ENCODE assay signal across 8 mouse cellular contexts in the genomic region with DNA sequence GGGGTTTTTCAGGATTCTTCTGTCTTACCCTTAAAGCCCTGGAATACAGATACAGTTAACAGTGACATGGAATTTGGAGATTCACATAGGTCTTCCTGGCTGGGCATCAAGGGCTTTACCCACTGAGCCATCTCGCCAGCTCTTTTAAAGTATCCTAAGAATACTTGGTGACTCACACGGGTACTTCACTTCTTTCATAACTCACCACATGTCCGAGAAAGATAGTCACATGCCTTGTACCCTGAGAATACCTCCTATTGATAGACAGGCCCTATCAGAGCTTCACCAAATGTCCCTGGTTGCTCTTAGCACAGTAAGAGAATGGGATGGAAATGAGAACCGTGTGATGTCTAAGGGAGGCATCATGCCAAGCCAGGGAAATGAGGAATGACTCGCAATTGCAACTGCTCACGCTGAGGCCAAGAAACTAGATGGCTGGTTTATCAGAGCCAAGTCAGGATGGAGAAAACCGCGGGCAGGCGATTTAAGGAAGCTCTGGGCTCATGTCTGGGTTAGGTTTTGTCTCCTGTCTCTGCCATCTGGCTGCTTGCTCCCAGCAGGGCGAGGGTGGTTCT. TPM values are rescaled to one million over a fixed set of nuclear protein-coding genes. Genes with fewer than 3 reads are reported as not detected.
DNase-seq lines count a peak whose midpoint lies in the region; ATAC-seq and TF ChIP-seq lines count a peak whose summit lies in the region.

No protein-coding gene starts in this region.

- H3K4me1 ChIP-seq in kidney, embryonic 15.5 days, result peaks cover 14% of the 10 kb centered on the region
- H3K4me1 ChIP-seq in G1E (ENCODE audit: insufficient read depth, low read depth, low read length), result peaks cover 21% of the 10 kb centered on the region
- H3K4me1 ChIP-seq in erythroblast, embryonic 14.5 days (ENCODE audit: control insufficient read depth), result peaks cover 38% of the 10 kb centered on the region
- H3K4me1 ChIP-seq in intestine, embryonic 14.5 days (replicated peaks; ENCODE audit: control insufficient read depth, insufficient read depth, low read length), result peaks cover 12% of the 10 kb centered on the region; the same call in 1 of the 2 replicates
- peaks cover 19% of the 10 kb centered on the region for H3K4me1 ChIP-seq in midbrain, embryonic 10.5 days

- ATAC-seq in kidney, embryonic 15.5 days (replicated peaks; ENCODE audit: low FRiP score), result peak; percentile 23; the same call in 1 of the 2 replicates
- peak; percentile 30; the same call in 1 of the 2 replicates for ATAC-seq in G1E (ENCODE audit: extremely low read depth, insufficient number of reproducible peaks, low FRiP score, poor library complexity, severe bottlenecking)
- ATAC-seq in intestine, embryonic 14.5 days (replicated peaks; ENCODE audit: low FRiP score, low TSS enrichment, low read depth), result peak; percentile 9; the same call in 1 of the 2 replicates

- H3K9me3 ChIP-seq in kidney, embryonic 15.5 days (replicated peaks), result no peaks in the 10 kb centered on the region
- H3K9me3 ChIP-seq in G1E (replicated peaks), result peaks cover 3% of the 10 kb centered on the region; the same call in 1 of the 2 replicates
- peaks cover 3% of the 10 kb centered on the region; the same call in 1 of the 2 replicates for H3K9me3 ChIP-seq in erythroblast, embryonic 14.5 days (ENCODE audit: control insufficient read depth, low read length)
- no peaks in the 10 kb centered on the region for H3K9me3 ChIP-seq in intestine, embryonic 14.5 days (ENCODE audit: control insufficient read depth, low read length)
- H3K9me3 ChIP-seq in midbrain, embryonic 10.5 days (replicated peaks), result no peaks in the 10 kb centered on the region

- peak overlapping the region; percentile 63 for H3K4me3 ChIP-seq in kidney, embryonic 15.5 days (replicated peaks)
- H3K4me3 ChIP-seq in G1E (ENCODE audit: low read depth, low read length), result peak overlapping the region; percentile 75
- peak overlapping the region; percentile 76 for H3K4me3 ChIP-seq in erythroblast, embryonic 14.5 days (replicated peaks)
- H3K4me3 ChIP-seq in intestine, embryonic 14.5 days (ENCODE audit: low read depth, low read length), result peak overlapping the region; percentile 53
- H3K4me3 ChIP-seq in midbrain, embryonic 10.5 days, result peak overlapping the region; percentile 70

- no peak for DNase-seq in kidney, postnatal 36 days
- peak; percentile 31 for DNase-seq in G1E (ENCODE audit: low spot score)
- DNase-seq in intestine, embryonic 14.5 days (ENCODE audit: low spot score), result no peak
- DNase-seq in midbrain, embryonic 10.5 days (ENCODE audit: low spot score), result no peak
- no peak for DNase-seq in cerebellum, postnatal 10 days
- DNase-seq in adrenal gland, postnatal 10 days, result no peak

- WGBS in kidney, embryonic 15.5 days, result 40% methylated on average over 10 of the region's 10 CpGs
- 38% methylated on average over 10 of the region's 10 CpGs for WGBS in intestine, embryonic 14.5 days
- WGBS in midbrain, embryonic 10.5 days, result 51% methylated on average over 10 of the region's 10 CpGs

- peak overlapping the region; percentile 99 for H3K27ac ChIP-seq in kidney, embryonic 15.5 days
- H3K27ac ChIP-seq in intestine, embryonic 14.5 days (ENCODE audit: low read depth), result peak overlapping the region; percentile 98
- peak overlapping the region; percentile 94 for H3K27ac ChIP-seq in midbrain, embryonic 10.5 days (replicated peaks)

- H3K9ac ChIP-seq in kidney, embryonic 15.5 days, result peak overlapping the region; percentile 61
- H3K9ac ChIP-seq in intestine, embryonic 14.5 days (ENCODE audit: low read length), result peak overlapping the region; percentile 66

- no peaks in the 10 kb centered on the region for H3K27me3 ChIP-seq in kidney, embryonic 15.5 days
- no peaks in the 10 kb centered on the region for H3K27me3 ChIP-seq in G1E (ENCODE audit: insufficient read depth, low read length)
- peaks cover 3% of the 10 kb centered on the region; the same call in 1 of the 2 replicates for H3K27me3 ChIP-seq in erythroblast, embryonic 14.5 days (ENCODE audit: control insufficient read depth)
- no peaks in the 10 kb centered on the region for H3K27me3 ChIP-seq in intestine, embryonic 14.5 days (replicated peaks; ENCODE audit: control insufficient read depth, insufficient read depth, low read length)
- H3K27me3 ChIP-seq in midbrain, embryonic 10.5 days (ENCODE audit: low read depth, poor library complexity, severe bottlenecking), result peaks cover 10% of the 10 kb centered on the region; the same call in 1 of the 2 replicates

- peak overlapping the region; percentile 71 for H3K4me2 ChIP-seq in kidney, embryonic 15.5 days
- H3K4me2 ChIP-seq in intestine, embryonic 14.5 days (ENCODE audit: low read length), result peak overlapping the region; percentile 77

- TF ChIP-seq CTCF in G1E (IDR thresholded peaks at IDR 0.05; ENCODE audit: low read depth, low read length), result no peak

- no peaks in the 10 kb centered on the region for H3K36me3 ChIP-seq in kidney, embryonic 15.5 days
- no peaks in the 10 kb centered on the region for H3K36me3 ChIP-seq in G1E (replicated peaks)
- H3K36me3 ChIP-seq in erythroblast, embryonic 14.5 days (ENCODE audit: control insufficient read depth), result no peaks in the 10 kb centered on the region
- no peaks in the 10 kb centered on the region for H3K36me3 ChIP-seq in intestine, embryonic 14.5 days (ENCODE audit: control insufficient read depth, insufficient read depth, low read length)
- H3K36me3 ChIP-seq in midbrain, embryonic 10.5 days, result no peaks in the 10 kb centered on the region

RNA-seq across cellular contexts. Expression of gene Ezr, which starts 44.7 kb away (rescaled TPM):
- polyA plus RNA-seq in kidney, embryonic 15.5 days (2015; fragmentation: Nextera tagmentation; extraction: Ambion mirVana), result 182 and 184 TPM in 2 replicates
- total RNA-seq in G1E (2014; fragmentation: Nextera tagmentation) (48.3 and 56.8 TPM in 2 replicates), G1E (2017) (84.3 and 99.9 TPM in 2 replicates)
- 315 and 330 TPM in 2 replicates for polyA plus RNA-seq in G1E (2012)
- polyA plus RNA-seq in erythroblast, embryonic 14.5 days (2012), result 10.2 and 11.2 TPM in 2 replicates
- 159 and 176 TPM in 2 replicates for polyA plus RNA-seq in intestine, embryonic 14.5 days (2014; fragmentation: Nextera tagmentation; extraction: Ambion mirVana)
- 54.9 and 56.7 TPM in 2 replicates for polyA plus RNA-seq in midbrain, embryonic 10.5 days (2016; fragmentation: Nextera tagmentation; extraction: Ambion mirVana)
- total RNA-seq in adrenal gland, postnatal 10 days (2021), result 10 to 100 TPM; 18.2 to 21.2 TPM
